Mouse (Mus musculus): ENCODE data around the gene Syce2.
A peak's percentile ranks its signal among the peaks of the same experiment; 100 is the strongest.

Syce2 gene

DNA sequence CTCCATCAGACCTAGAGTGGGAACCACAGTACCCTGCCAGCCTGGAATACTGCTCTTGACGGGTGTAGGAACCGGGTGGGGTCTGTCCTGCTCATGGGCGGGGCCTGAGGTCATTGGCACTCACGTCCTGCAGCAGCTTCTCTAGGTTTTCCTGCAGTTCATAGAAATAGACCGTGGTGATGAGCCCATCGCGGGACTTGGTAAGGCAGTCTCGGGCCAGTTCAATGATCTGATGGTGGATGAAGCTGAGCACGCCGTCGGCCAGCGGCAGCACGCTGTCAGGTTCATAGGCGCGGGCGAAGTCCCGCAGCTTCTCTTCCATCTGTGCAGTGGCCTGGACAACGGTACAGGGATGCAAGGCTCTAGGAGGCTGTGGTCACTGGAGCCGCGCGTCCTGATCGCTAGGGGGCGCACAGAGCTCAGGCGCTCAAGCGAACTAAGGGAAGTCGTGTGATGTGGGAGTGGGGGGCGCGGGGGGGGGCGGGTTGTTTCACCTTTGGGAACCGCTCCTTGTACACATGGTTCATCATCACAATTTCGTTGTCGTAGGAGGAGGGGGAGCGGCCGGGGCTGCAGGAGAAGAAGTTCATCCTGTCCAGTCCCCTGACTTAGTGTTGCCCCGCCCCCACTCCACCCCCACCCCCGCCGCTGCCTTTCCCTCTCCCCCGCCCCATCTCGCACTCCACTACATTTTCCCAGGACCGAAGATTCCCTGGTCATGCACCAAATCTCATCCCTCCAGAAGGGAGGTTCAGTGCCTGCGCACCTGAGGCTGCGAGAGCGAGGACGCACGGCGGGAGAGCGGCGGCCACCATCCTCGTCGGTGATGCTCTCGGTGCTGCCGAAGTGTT is 56.8 kb downstream of the Syce2 start:
- no peak for DNase-seq (ENCODE audit: low read depth, low spot score)

- DNase-seq (ENCODE audit: low read depth, low spot score), result no peak
Observed at GRCm38 (mm10) chr8:84930582-84930981, 58.7 kb downstream of the Syce2 start.

- no peak for DNase-seq (ENCODE audit: low read depth, low spot score)
Observed at GRCm38 (mm10) chr8:84933767-84934559, 62.1 kb downstream of the Syce2 start.

- peak; percentile 64 for DNase-seq (ENCODE audit: low read depth, low spot score)
Observed at GRCm38 (mm10) chr8:84934860-84935259, 62.9 kb downstream of the Syce2 start.

DNA sequence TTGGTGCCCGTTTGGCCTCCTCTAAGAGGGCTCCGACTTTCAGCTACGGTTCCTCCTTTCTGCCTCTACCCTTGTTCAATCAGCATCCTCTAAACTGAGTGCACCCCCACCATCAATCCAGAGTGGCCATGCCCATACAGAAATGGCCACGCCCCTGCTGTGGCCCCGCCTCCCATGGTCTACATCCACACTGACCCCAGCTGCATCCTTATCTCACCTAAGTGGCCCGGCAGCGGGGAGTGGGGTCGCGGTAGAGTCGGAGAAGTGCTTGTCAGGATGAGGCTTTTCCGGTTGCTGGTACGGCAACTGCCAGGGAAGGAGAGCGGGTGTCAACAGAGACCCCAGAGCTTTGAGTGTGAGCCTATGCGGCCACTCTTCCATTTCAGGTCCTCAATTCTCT is 63.6 kb downstream of the Syce2 start:
- DNase-seq (ENCODE audit: low read depth, low spot score), result no peak

DNA sequence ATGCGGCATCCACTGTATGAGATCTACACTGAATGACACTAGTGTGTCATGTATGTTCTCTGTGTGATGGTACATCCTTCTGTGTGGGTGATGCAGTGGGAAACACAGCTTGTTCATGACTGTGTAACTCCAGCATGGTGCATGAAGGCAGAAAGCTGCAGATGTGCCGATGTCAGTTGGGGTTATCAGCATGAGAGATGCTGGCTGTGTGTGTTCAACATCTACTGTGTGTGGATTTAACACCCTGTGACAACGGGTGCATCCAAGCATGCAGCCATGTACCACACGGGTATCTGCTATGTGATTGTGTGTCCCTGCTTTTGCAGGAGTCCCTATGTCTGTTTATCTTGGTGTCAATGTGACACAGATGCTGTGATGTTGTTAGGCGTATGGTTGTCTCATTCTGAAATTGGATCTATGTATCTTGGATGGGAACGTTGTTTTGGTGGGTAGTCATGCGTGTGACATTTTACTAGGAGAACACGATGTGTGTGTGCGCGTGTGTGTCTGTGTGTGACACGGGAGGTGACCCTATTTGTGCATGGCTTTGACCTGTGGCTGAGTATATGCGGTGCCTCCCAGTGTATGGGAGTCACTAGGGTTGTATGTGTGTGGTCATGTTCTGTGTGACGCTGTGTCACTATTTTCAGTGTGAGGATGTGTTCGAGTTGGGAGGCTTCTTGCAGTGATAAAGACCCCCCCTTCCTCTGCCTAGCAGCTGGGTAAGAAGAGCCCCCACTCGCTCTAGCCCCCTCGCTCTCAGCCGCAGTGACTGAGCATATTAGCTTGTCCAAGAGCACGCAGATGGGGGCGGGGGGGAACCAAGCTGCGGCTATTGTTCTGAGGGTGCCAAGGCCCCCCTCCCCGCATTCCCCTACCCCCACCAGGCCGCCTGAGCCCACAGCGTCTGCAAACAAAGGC is 64.4 kb downstream of the Syce2 start:
- no peak for DNase-seq (ENCODE audit: low read depth, low spot score)

DNA sequence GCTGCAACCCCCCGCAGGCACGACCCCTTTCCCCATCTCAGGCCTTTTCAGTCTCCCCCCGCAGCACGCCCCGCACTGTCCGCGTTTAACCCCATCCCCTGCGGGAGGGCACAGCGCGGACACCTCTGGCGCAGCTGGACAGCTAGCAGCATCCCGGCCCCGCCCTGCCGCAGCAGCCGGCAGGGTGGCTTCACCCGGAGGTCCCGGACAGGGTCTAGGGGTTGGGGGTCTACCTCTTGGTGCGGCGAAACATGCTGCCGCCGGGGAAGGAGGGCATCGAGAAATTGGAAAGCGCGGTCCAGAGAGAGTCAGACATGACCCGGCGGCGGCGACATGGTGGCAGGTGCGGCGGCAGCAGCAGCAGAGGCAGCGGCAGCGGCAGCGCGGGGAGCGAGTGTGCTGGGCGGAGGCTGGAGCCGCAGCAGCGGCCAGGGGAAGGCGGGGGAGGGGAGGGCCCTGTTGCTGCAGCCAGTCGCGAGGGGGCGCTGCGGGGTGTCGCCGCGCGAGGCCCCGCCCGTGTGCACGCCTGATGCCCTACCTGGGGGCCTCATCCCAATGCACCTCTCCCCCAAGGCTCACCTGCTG is 65.1 kb downstream of the Syce2 start, which contains the start of gene Mast1:
Mast1 (minus strand) TSS at position 398 of the 585 bp plus-strand sequence.
- DNase-seq (ENCODE audit: low read depth, low spot score), result no peak
